Mouse (Mus musculus): ENCODE results near the gene Tssk1.

DNA sequence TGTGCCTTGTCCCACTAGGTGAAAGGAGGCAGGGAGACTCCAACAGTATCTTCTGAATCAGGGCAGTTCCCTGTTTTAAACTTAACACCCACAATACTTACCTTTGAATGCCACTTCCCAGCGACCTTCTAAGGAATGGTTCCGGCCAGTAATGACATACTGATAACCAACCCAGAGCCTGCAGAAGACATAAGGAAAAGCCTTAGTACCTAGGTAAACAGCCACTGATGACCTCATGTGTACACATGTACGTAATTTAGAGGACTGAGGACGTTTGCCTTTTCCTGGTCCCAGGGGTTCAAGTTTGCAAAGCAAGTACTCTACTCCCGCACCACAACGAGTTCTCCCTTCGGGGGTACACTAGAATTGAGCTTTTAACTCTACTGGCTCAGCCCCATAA lies 36.9 kb upstream of the Tssk1 start:
- TF ChIP-seq GATA1 (IDR thresholded peaks at IDR 0.05; ENCODE audit: low read length), result no peak
- no peak for TF ChIP-seq TAL1 (IDR thresholded peaks at IDR 0.05; ENCODE audit: low read length)
